Mouse (Mus musculus): ENCODE measurements at regions not wholly inside any gene's neighbourhood (a gene's known extent, or its start where the extent isn't known, plus 50 kb on each side); places are given as distances from the start of the nearest gene placed in this dataset.

GRCm38 (mm10) chr14:74306717-74307307, 333.8 kb upstream of the Htr2a start:
- TF ChIP-seq POLR2A (IDR thresholded peaks at IDR 0.05; ENCODE audit: low read depth, low read length) (no peak), CTCF (IDR thresholded peaks at IDR 0.05; ENCODE audit: borderline replicate concordance, insufficient read depth, low read length) (no peak)

Data from embryonic fibroblast, embryonic 13.5 days (primary cell).